Mouse (Mus musculus) forebrain, embryonic 16.5 days (tissue): ENCODE measurements at regions not wholly inside any gene's neighbourhood (a gene's known extent, or its start where the extent isn't known, plus 50 kb on each side); places are given as distances from the start of the nearest gene placed in this dataset.

ENCODE experiments used
- ATAC-seq: fragments of 200-750 bp; cut with Nextera tagmentation; 2 replicates; pipeline ENCODE4 v1.8.0; 2017; ENCODE audit warnings: mild to moderate bottlenecking, moderate library complexity
- H3K27ac ChIP-seq: fragments of 300-500 bp; sonication (generic); 2 replicates; pipeline ENCODE4 v1.5.1; 2014; ENCODE audit warnings: low read length, control low read depth
- H3K27me3 ChIP-seq: fragments of 300-500 bp; sonication (generic); replicated peaks from 2 replicates; pipeline ENCODE4 v1.6.1; 2014; ENCODE audit warnings: low read length; ENCODE audit not compliant: control insufficient read depth, insufficient read depth
- H3K36me3 ChIP-seq: fragments of 300-500 bp; sonication (generic); 2 replicates; pipeline ENCODE4 v1.6.1; 2014; ENCODE audit not compliant: control insufficient read depth, insufficient read depth
- H3K4me1 ChIP-seq: fragments of 300-500 bp; sonication (generic); replicated peaks from 2 replicates; pipeline ENCODE4 v1.6.1; 2014; ENCODE audit warnings: low read length; ENCODE audit not compliant: control insufficient read depth, insufficient read depth
- H3K4me2 ChIP-seq: fragments of 300-500 bp; sonication (generic); 2 replicates; pipeline ENCODE4 v1.6.1; 2014; ENCODE audit warnings: mild to moderate bottlenecking, low read length, control low read depth
- H3K4me3 ChIP-seq: fragments of 300-500 bp; sonication (generic); replicated peaks from 2 replicates; pipeline ENCODE4 v1.5.1; 2014; ENCODE audit warnings: mild to moderate bottlenecking, low read length, control low read depth
- H3K9ac ChIP-seq: fragments of 300-500 bp; sonication (generic); replicated peaks from 2 replicates; pipeline ENCODE4 v1.6.1; 2014; ENCODE audit warnings: low read depth, low read length, control low read depth
- H3K9me3 ChIP-seq: fragments of 300-500 bp; sonication (generic); 2 replicates; pipeline ENCODE4 v1.6.1; 2016; ENCODE audit warnings: low read length; ENCODE audit not compliant: control insufficient read depth
- WGBS: fragments of 180-500 bp; shearing (Covaris S2); extraction: QIAGEN DNeasy Blood & Tissue Kit; methylation state at CpG from one replicate; pipeline ENCODE4 v1.1.7; 2014; 5-methylcytosine and 5-hydroxymethylcytosine counted together

- no peak overlapping the region for H3K4me3 ChIP-seq
- H3K9ac ChIP-seq = no peak overlapping the region
- no peaks in the 10 kb centered on the region for H3K36me3 ChIP-seq
- ATAC-seq = no peak
- no peak overlapping the region for H3K27ac ChIP-seq
- H3K9me3 ChIP-seq = no peaks in the 10 kb centered on the region
- 93% methylated on average over 12 of the region's 12 CpGs for WGBS
- peaks cover 3% of the 10 kb centered on the region; the same call in 1 of the 2 replicates for H3K27me3 ChIP-seq
- no peak overlapping the region for H3K4me2 ChIP-seq
- peaks cover 8% of the 10 kb centered on the region for H3K4me1 ChIP-seq
Measured at GRCm38 (mm10) chr6:100423636-100424035, 136.4 kb upstream of the Rybp start.

- H3K4me2 ChIP-seq = no peak overlapping the region
- H3K4me1 ChIP-seq = peaks cover 8% of the 10 kb centered on the region
- H3K36me3 ChIP-seq = no peaks in the 10 kb centered on the region
- H3K27ac ChIP-seq = no peak overlapping the region
- no peak for ATAC-seq
- H3K9ac ChIP-seq = no peak overlapping the region
- H3K4me3 ChIP-seq = no peak overlapping the region
- H3K27me3 ChIP-seq = peaks cover 3% of the 10 kb centered on the region; the same call in 1 of the 2 replicates
- H3K9me3 ChIP-seq = no peaks in the 10 kb centered on the region
- WGBS = 70% methylated on average over 6 of the region's 6 CpGs
Measured at GRCm38 (mm10) chr6:100422603-100423002, 135.3 kb upstream of the Rybp start.

- WGBS = 5% methylated on average over 24 of the region's 24 CpGs
- H3K4me2 ChIP-seq = peak overlapping the region; percentile 8; the same call in 1 of the 2 replicates
- H3K36me3 ChIP-seq = no peaks in the 10 kb centered on the region
- no peaks in the 10 kb centered on the region for H3K9me3 ChIP-seq
- ATAC-seq = peak; percentile 47; the same call in 1 of the 2 replicates
- no peak overlapping the region for H3K27ac ChIP-seq
- H3K4me1 ChIP-seq = peaks cover 8% of the 10 kb centered on the region
- peaks cover 3% of the 10 kb centered on the region; the same call in 1 of the 2 replicates for H3K27me3 ChIP-seq
- H3K4me3 ChIP-seq = no peak overlapping the region
- H3K9ac ChIP-seq = no peak overlapping the region
Measured at GRCm38 (mm10) chr6:100421706-100422578, 134.7 kb upstream of the Rybp start.

DNA sequence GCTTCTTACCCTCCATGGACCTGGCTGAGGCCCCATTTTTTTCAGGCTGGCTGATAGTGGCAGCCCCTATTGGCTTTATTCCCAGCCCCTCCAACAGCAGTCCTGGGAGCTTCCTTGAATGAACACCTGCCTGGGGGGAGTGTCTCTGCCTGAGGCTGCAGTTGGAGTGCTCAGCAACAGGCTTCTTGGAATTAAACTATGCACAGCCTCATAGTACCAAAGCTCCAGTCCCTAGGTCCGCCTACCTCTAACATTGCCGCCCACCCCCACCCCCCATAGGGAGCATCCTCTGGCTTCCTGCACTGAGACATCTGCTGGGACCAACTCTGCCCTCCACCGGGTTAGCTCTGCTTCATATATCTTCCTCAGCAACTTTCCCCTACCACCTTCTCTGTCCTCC lies 133.3 kb upstream of the Rybp start:
- H3K9ac ChIP-seq = no peak overlapping the region
- no peak overlapping the region for H3K27ac ChIP-seq
- H3K36me3 ChIP-seq = no peaks in the 10 kb centered on the region
- H3K4me3 ChIP-seq = no peak overlapping the region
- no peak for ATAC-seq
- H3K4me2 ChIP-seq = no peak overlapping the region
- peaks cover 8% of the 10 kb centered on the region for H3K4me1 ChIP-seq
- H3K27me3 ChIP-seq = peaks cover 3% of the 10 kb centered on the region; the same call in 1 of the 2 replicates
- 36% methylated on average over 3 of the region's 3 CpGs for WGBS
- H3K9me3 ChIP-seq = no peaks in the 10 kb centered on the region

GRCm38 (mm10) chr6:100419782-100420540 lies 132.7 kb upstream of the Rybp start:
- ATAC-seq = no peak
- H3K4me1 ChIP-seq = peaks cover 8% of the 10 kb centered on the region
- no peak overlapping the region for H3K4me3 ChIP-seq
- 43% methylated on average over 7 of the region's 7 CpGs for WGBS
- H3K4me2 ChIP-seq = no peak overlapping the region
- no peak overlapping the region for H3K9ac ChIP-seq
- H3K36me3 ChIP-seq = no peaks in the 10 kb centered on the region
- H3K27ac ChIP-seq = no peak overlapping the region
- H3K9me3 ChIP-seq = no peaks in the 10 kb centered on the region
- H3K27me3 ChIP-seq = peaks cover 3% of the 10 kb centered on the region; the same call in 1 of the 2 replicates

GRCm38 (mm10) chr6:100416046-100416445 lies 128.8 kb upstream of the Rybp start:
- WGBS = 83% methylated on average over 8 of the region's 8 CpGs
- 0 out of 2 replicates have a peak, but pooled peaks cover 3% of the 10 kb centered on the region for H3K27me3 ChIP-seq
- no peak overlapping the region for H3K9ac ChIP-seq
- no peaks in the 10 kb centered on the region for H3K36me3 ChIP-seq
- no peaks in the 10 kb centered on the region for H3K9me3 ChIP-seq
- H3K4me3 ChIP-seq = no peak overlapping the region
- H3K4me2 ChIP-seq = no peak overlapping the region
- H3K4me1 ChIP-seq = no peaks in the 10 kb centered on the region
- no peak for ATAC-seq
- H3K27ac ChIP-seq = no peak overlapping the region

DNA sequence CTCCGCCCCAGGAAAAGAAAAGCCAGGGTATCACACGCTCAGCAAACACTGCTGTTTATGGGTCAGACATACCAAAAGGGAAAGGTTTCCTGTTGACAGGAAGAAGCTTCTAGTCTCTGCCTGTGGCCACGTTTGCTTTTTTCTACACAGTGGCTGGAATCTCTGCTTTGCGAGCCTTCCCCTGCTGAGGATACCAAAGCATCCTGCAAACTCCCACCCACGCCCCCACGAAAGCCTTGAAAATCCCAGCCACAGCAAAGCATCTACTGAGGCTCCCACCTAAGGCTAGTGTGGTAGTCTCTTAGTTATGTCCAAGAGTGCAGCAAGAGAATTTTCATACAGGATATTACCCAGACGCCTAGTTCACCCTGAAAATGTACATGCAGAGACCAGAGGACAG lies 128.2 kb upstream of the Rybp start:
- WGBS = 78% methylated on average over 7 of the region's 7 CpGs
- 0 out of 2 replicates have a peak, but pooled peaks cover 1% of the 10 kb centered on the region for H3K27me3 ChIP-seq
- no peak overlapping the region for H3K4me3 ChIP-seq
- H3K9me3 ChIP-seq = no peaks in the 10 kb centered on the region
- H3K4me2 ChIP-seq = no peak overlapping the region
- H3K36me3 ChIP-seq = no peaks in the 10 kb centered on the region
- ATAC-seq = no peak
- H3K9ac ChIP-seq = no peak overlapping the region
- no peak overlapping the region for H3K27ac ChIP-seq
- no peaks in the 10 kb centered on the region for H3K4me1 ChIP-seq

GRCm38 (mm10) chr6:100414836-100415235 lies 127.6 kb upstream of the Rybp start:
- Histone ChIP-seq H3K27me3 (no peaks in the 10 kb centered on the region), H3K9me3 (no peaks in the 10 kb centered on the region), H3K4me1 (no peaks in the 10 kb centered on the region), H3K36me3 (no peaks in the 10 kb centered on the region), H3K27ac (no peak overlapping the region), H3K9ac (no peak overlapping the region), H3K4me3 (no peak overlapping the region), H3K4me2 (no peak overlapping the region)
- ATAC-seq = no peak
- WGBS = 72% methylated on average over 4 of the region's 4 CpGs

GRCm38 (mm10) chr6:100412486-100412885 lies 125.2 kb upstream of the Rybp start:
- H3K9me3 ChIP-seq = no peaks in the 10 kb centered on the region
- H3K4me3 ChIP-seq = no peak overlapping the region
- ATAC-seq = no peak
- no peaks in the 10 kb centered on the region for H3K36me3 ChIP-seq
- no peaks in the 10 kb centered on the region for H3K4me1 ChIP-seq
- no peak overlapping the region for H3K9ac ChIP-seq
- 14% methylated on average over 5 of the region's 5 CpGs for WGBS
- no peaks in the 10 kb centered on the region for H3K27me3 ChIP-seq
- no peak overlapping the region for H3K4me2 ChIP-seq
- no peak overlapping the region for H3K27ac ChIP-seq
